Mouse (Mus musculus): ENCODE measurements at regions not wholly inside any gene's neighbourhood (a gene's known extent, or its start where the extent isn't known, plus 50 kb on each side); places are given as distances from the start of the nearest gene placed in this dataset.

DNA sequence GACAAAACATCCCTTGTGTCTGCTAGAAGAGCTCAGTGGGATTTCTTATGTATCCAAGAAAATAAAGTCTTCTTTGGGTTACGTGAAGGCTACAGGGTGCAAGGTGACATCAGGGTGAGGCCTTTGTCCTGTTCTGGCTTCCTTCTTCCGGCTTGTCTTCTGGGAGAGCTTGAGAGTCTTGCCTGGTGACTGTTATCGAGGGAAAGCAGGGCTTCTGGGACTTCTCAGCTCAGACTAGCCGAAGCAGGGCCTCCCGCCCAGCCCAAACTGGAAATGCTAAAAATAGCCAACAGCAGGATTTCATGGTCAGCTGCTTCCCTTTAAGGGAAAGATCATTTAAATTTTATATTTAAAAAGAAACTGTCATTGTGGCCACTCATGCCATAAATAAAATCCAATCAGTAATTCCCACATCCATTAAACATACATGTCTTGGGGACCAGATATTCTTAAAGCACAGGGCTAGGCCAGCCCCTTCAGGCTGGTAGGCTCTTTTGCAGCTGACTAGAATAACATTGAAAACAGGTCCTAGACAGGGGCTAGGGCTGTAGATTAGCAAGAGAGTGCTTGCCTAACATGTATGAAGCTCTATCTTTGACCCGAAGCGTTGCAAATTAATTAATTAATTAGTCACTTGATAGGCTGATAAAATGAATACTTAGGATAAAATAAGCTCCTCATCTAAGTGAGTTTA is 351.2 kb upstream of the Rora start:
- Histone ChIP-seq H3K4me3 (replicated peaks in 1 of 3; ENCODE audit: low read depth in 2 of 3, low read length in 2 of 3, poor library complexity in 1 of 3) (no peak overlapping the region), H3K4me2 (ENCODE audit: insufficient read depth, low read depth, poor library complexity, severe bottlenecking) (no peak overlapping the region), H3K27me3 (replicated peaks) (no peaks in the 10 kb centered on the region), H3K9ac (ENCODE audit: insufficient read depth, low read depth) (no peak overlapping the region), H3K4me1 (ENCODE audit: control insufficient read depth in 1 of 2, insufficient read depth in 2 of 2) (no peaks in the 10 kb centered on the region), H3K9me3 (replicated peaks; ENCODE audit: low read length) (peaks cover 74% of the 10 kb centered on the region), H3K36me3 (replicated peaks in 1 of 2; ENCODE audit: control insufficient read depth in 1 of 2, insufficient read depth in 1 of 2, low read length in 1 of 2) (no peaks in the 10 kb centered on the region), H3K79me2 (replicated peaks; ENCODE audit: control insufficient read depth, extremely low read depth, insufficient read depth, poor library complexity, severe bottlenecking) (no peaks in the 10 kb centered on the region), H3K27ac (ENCODE audit: insufficient read depth, low read depth) (no peak overlapping the region)
- DNase-seq (ENCODE audit: extremely low read depth), result no peak
- in situ Hi-C loops (cut with MboI; ENCODE audit: low pct_ligation_motif_present, low pct_unique_long_range_greater_than_20kb, low sequenced_read_pairs) (no loop called here), dilution Hi-C loops (cut with MboI; ENCODE audit: extremely low pct_ligation_motif_present, extremely low pct_unique_long_range_greater_than_20kb, low sequenced_read_pairs) (no loop called here)
- TF ChIP-seq HCFC1 (IDR thresholded peaks at IDR 0.05; ENCODE audit: low read depth, low read length) (no peak), JUND (conservative IDR thresholded peaks at IDR 0.05; ENCODE audit: low read depth, low read length) (no peak)

DNA sequence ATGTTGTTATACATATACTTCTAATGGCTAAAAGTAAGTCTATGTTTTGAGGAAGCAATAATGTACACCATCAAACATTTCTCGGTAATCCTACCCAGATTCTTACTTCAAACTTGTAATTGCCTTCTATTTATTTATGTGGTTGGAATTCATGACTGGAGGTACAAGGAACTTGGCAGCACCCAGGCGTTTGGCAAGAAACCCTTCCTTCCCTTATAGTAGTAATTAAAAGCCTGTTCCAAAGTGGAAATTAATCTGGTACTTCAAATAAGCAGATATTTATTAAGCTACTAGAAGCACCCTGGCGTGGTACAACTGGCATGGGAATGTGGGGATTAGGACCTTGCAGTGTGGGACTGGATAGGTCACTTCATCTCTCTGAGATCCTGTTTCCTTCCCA is 322.9 kb upstream of the Rora start:
- no peak overlapping the region for H3K4me2 ChIP-seq (ENCODE audit: insufficient read depth, low read depth, poor library complexity, severe bottlenecking)
- H3K4me1 ChIP-seq (ENCODE audit: control insufficient read depth in 1 of 2, insufficient read depth in 2 of 2), result no peaks in the 10 kb centered on the region
- no peaks in the 10 kb centered on the region for H3K79me2 ChIP-seq (replicated peaks; ENCODE audit: control insufficient read depth, extremely low read depth, insufficient read depth, poor library complexity, severe bottlenecking)
- no peak overlapping the region for H3K9ac ChIP-seq (ENCODE audit: insufficient read depth, low read depth)
- in situ Hi-C loops (cut with MboI; ENCODE audit: low pct_ligation_motif_present, low pct_unique_long_range_greater_than_20kb, low sequenced_read_pairs), result no loop called here
- dilution Hi-C loops (cut with MboI; ENCODE audit: extremely low pct_ligation_motif_present, extremely low pct_unique_long_range_greater_than_20kb, low sequenced_read_pairs), result no loop called here
- no peak for DNase-seq (ENCODE audit: extremely low read depth)
- H3K4me3 ChIP-seq (replicated peaks in 1 of 3; ENCODE audit: low read depth in 2 of 3, low read length in 2 of 3, poor library complexity in 1 of 3), result no peak overlapping the region
- no peaks in the 10 kb centered on the region for H3K36me3 ChIP-seq (replicated peaks in 1 of 2; ENCODE audit: control insufficient read depth in 1 of 2, insufficient read depth in 1 of 2, low read length in 1 of 2)
- TF ChIP-seq E2F4 (IDR thresholded peaks at IDR 0.05; ENCODE audit: insufficient replicate concordance, low read depth, low read length), result no peak
- H3K27ac ChIP-seq (ENCODE audit: insufficient read depth, low read depth), result no peak overlapping the region
- peaks cover 85% of the 10 kb centered on the region for H3K9me3 ChIP-seq (replicated peaks; ENCODE audit: low read length)
- no peaks in the 10 kb centered on the region for H3K27me3 ChIP-seq (replicated peaks)

DNA sequence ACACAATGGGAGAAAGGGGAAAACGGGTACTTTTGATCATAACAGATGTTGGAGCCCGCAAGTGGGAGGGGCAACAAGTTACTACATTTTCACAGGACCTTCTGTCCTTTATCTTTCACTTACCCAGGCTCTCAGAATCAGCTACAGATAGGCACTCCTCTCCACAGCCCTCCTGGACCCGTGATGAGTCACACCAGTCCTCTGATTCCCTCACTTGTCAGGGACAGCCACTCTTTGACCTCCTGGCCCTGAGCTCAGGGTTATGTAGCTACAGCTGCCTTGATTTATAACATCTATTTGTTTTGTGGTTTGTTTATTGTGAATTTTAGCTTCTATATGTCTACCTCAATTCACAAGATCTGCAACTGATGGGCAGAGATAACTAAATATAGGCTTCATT is 312.7 kb upstream of the Rora start:
- TF ChIP-seq HCFC1 (IDR thresholded peaks at IDR 0.05; ENCODE audit: low read depth, low read length) (no peak), KAT2A (IDR thresholded peaks at IDR 0.05; ENCODE audit: insufficient replicate concordance, low read length) (no peak), ETS1 (conservative IDR thresholded peaks at IDR 0.05; ENCODE audit: low read depth, low read length) (no peak), CHD1 (IDR thresholded peaks at IDR 0.05; ENCODE audit: low read depth, low read length) (no peak), PAX5 (IDR thresholded peaks at IDR 0.05; ENCODE audit: low read length) (no peak), NELFE (IDR thresholded peaks at IDR 0.05; ENCODE audit: low read depth, low read length) (no peak), E2F4 (IDR thresholded peaks at IDR 0.05; ENCODE audit: insufficient replicate concordance, low read depth, low read length) (no peak), POLR2A (IDR thresholded peaks at IDR 0.05; ENCODE audit: low read depth, low read length) (no peak), BHLHE40 (IDR thresholded peaks at IDR 0.05; ENCODE audit: low read depth, low read length) (no peak), CHD2 (IDR thresholded peaks at IDR 0.05; ENCODE audit: low read length) (no peak)
- H3K4me2 ChIP-seq (ENCODE audit: insufficient read depth, low read depth, poor library complexity, severe bottlenecking), result no peak overlapping the region
- no peaks in the 10 kb centered on the region for H3K79me2 ChIP-seq (replicated peaks; ENCODE audit: control insufficient read depth, extremely low read depth, insufficient read depth, poor library complexity, severe bottlenecking)
- H3K9me3 ChIP-seq (replicated peaks; ENCODE audit: low read length), result peaks cover 74% of the 10 kb centered on the region
- H3K9ac ChIP-seq (ENCODE audit: insufficient read depth, low read depth), result no peak overlapping the region
- H3K4me1 ChIP-seq (ENCODE audit: control insufficient read depth in 1 of 2, insufficient read depth in 2 of 2), result no peaks in the 10 kb centered on the region
- H3K4me3 ChIP-seq (replicated peaks in 1 of 3; ENCODE audit: low read depth in 2 of 3, low read length in 2 of 3, poor library complexity in 1 of 3), result no peak overlapping the region
- in situ Hi-C loops (cut with MboI; ENCODE audit: low pct_ligation_motif_present, low pct_unique_long_range_greater_than_20kb, low sequenced_read_pairs) (no loop called here), dilution Hi-C loops (cut with MboI; ENCODE audit: extremely low pct_ligation_motif_present, extremely low pct_unique_long_range_greater_than_20kb, low sequenced_read_pairs) (no loop called here)
- no peaks in the 10 kb centered on the region for H3K27me3 ChIP-seq (replicated peaks)
- no peaks in the 10 kb centered on the region for H3K36me3 ChIP-seq (replicated peaks in 1 of 2; ENCODE audit: control insufficient read depth in 1 of 2, insufficient read depth in 1 of 2, low read length in 1 of 2)
- H3K27ac ChIP-seq (ENCODE audit: insufficient read depth, low read depth), result no peak overlapping the region
- no peak for DNase-seq (ENCODE audit: extremely low read depth)
